Mouse (Mus musculus): ENCODE measurements around the gene Acacb.

Acacb gene

GRCm38 (mm10) chr5:114146028-114146888, at the start of gene Acacb:
Acacb (plus strand) TSS chr5:114146535.
- peak; percentile 91 for DNase-seq (ENCODE audit: low read depth, low spot score)

DNA sequence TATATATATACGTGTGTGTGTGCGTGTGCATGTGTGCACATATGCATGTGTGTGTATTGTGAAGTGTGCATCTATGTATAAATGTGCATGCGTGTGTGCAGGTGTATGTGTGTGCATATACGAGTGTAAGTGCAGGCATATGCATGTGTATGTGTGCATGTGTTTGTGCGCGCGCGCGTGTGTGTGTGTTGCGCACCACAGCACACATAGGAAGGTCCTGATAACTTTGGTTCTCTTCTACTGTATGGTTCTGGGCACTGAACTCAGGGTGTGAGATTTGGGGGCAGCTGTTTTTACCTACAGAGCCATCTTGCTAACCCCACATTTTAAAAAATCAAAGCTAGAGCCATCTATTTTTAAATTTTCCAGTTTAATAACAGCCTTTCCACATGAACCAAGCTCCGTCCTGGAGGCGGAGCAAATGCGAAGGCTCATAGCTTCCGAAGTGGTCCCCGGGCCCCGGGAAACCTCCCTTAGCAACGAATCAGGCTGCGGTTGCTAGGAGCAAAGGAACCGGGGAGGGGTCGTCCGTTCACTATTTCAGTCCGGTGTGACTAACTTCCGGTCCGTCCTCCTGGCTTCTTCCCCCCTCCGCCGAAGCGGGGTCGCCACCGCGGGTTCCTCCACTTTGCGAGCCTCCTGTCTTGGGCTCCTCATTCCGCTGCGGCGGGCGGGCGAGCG, 46.5 kb upstream of the Acacb start:
- peak; percentile 82 for DNase-seq (ENCODE audit: low read depth, low spot score)

DNA sequence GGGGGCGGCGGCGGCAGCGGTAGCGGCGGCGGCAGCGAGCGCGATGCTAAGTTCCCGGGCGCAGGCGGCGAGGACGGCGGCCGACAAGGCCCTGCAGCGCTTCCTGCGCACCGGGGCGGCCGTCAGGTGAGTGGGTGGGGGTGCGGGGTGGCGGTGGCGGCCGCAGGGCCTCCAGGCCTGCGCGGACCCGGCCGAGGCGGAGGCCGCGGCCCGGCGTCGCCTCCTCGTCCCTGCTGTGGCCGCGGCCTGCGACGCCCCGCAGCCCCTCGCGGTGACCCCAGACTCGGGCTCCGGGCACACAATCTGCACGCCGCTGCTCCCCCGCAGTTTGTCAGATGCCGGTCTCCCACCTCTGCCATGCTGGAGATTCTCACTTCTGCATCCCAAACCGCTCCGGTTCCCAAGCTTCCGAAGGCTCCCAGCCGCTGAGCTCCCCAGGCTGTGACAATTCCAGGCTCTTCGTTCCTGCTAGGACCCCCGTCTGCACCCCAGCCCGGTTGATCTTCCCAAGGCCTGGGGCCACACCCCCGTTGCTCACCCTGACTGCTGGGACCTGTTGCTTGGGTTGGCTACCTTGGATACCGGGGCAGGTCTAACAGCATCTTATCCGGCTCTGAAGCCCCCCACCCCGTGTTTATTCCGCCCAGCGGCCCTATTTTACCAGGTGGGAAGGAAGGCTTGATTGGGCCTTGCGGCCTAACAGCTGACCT, 45.8 kb upstream of the Acacb start:
- no peak for DNase-seq (ENCODE audit: low read depth, low spot score)

DNA sequence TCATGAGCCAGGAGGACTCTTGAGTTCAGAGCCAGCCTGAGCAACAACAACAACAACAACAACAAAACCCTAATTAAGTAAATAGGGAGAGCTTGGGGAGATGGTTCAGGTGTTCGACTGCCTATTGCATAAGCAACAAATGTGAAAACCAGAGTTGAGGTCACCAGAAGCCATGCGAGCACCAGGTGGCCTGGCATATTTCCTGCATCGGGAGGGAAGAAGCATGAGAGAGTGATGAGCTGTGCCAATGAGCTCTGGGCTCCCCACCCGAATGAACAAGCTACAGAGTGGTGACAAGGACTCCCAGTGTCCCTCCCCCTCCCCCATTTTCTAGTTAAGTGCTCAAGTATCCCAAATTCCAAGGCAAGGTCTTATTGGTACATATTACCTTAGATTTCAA, 44.5 kb upstream of the Acacb start:
- no peak for DNase-seq (ENCODE audit: low read depth, low spot score)

GRCm38 (mm10) chr5:114102807-114103206, 43.5 kb upstream of the Acacb start:
- DNase-seq (ENCODE audit: low read depth, low spot score) = no peak

DNA sequence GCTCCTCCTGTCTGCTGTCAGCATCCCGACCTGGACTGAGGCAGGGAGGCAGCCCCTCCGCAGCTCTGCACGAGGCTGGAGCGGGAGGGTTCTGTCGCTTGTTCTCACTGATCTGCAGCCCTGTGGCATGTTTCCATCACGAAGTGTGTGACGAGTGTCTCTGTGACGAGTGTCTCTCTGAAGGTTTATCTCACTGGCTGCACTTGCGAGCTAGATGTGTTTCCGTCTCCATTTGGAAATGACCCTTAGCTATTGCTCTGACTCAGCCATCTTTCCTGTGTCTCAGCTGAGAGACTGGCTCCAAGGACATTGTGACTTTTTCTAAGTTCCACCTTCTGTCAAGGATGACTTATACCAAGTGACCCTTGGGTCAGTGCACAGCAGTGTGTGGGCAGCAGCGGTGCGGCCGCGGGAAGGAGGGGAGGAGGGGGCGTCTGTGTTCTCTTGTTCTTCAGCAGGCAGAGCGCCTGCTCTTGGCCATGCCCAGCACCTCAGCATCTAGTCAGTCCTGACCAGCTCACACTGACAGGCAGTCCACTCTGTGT, 39.9 kb upstream of the Acacb start:
- DNase-seq (ENCODE audit: low read depth, low spot score) = no peak

- no peak for DNase-seq (ENCODE audit: low read depth, low spot score)
These were observed 33.0 kb upstream of the Acacb start for GRCm38 (mm10) chr5:114113334-114113733.

GRCm38 (mm10) chr5:114115030-114115429, 31.3 kb upstream of the Acacb start:
- no peak for DNase-seq (ENCODE audit: low read depth, low spot score)

DNA sequence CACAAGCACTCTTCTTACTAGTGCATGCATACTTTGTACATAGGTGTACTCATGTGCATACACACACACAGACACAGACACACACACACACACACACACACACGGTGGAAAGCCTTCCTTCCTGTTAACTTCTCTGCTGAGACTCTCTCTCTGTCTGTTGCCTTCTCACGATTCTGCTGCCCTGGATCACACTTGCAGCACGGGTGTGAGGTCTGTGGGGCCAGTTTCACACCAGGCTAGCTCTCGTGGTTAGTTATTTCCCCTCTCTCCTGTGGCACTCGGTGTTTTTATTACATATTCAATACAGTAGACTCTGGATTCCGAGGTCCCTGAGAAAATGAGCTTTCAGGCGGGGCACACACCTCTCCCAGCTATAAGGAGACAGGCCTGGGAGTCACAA, 29.7 kb upstream of the Acacb start:
- DNase-seq (ENCODE audit: low read depth, low spot score) = no peak

- DNase-seq (ENCODE audit: low read depth, low spot score) = no peak
These were observed 26.5 kb upstream of the Acacb start for GRCm38 (mm10) chr5:114119806-114120205.

GRCm38 (mm10) chr5:114126008-114126407, 20.3 kb upstream of the Acacb start:
- no peak for DNase-seq (ENCODE audit: low read depth, low spot score)

- no peak for DNase-seq (ENCODE audit: low read depth, low spot score)
These were observed 19.7 kb upstream of the Acacb start for GRCm38 (mm10) chr5:114126499-114127244.

- no peak for DNase-seq (ENCODE audit: low read depth, low spot score)
These were observed 18.7 kb upstream of the Acacb start, which contains the start of gene Alkbh2 for GRCm38 (mm10) chr5:114127374-114128349. Alkbh2 (minus strand) TSS chr5:114128218.

GRCm38 (mm10) chr5:114129550-114130210, 16.7 kb upstream of the Acacb start:
- no peak for DNase-seq (ENCODE audit: low read depth, low spot score)

GRCm38 (mm10) chr5:114130211-114130605, 16.1 kb upstream of the Acacb start, which contains the start of gene Ung:
Ung (plus strand) TSS chr5:114130386.
- no peak for DNase-seq (ENCODE audit: low read depth, low spot score)

GRCm38 (mm10) chr5:114130698-114131520, 15.4 kb upstream of the Acacb start:
- peak; percentile 85 for DNase-seq (ENCODE audit: low read depth, low spot score)

DNA sequence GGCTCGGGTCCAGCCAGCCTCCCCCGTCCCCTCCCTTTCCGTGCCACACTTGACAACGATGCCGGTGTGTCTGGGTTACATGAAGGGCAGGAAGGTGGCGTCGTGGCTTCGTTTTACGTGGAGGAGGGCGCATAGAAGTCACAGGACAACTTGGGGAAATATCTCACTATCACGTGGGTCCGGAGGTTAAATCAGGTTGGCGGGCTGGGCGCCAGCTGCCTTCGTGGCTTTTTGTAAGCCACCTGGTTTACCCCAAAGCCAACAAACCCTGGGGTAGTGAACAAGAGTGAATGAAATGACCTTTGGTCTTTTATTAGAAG, 14.9 kb upstream of the Acacb start:
- DNase-seq (ENCODE audit: low read depth, low spot score) = peak; percentile 75

DNA sequence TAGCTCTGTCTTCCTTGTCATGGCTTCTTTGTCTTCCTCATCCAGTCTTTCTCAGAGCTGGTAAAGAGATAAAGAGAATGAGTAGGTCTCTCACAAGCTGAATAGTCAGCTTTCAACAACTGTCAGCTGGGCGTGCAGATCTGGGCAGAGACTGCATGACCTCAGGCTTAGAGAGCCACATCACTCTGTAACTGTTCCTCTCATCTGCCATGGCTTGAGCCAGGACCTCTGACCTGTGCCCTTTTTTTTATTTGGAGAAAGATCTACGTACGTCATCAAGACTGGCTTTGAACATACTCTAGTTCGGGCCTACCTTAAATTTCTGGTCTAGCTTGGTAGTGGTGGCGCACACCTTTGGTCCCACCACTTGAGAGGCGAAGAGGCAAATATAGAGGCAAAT, 13.5 kb upstream of the Acacb start:
- DNase-seq (ENCODE audit: low read depth, low spot score) = no peak

DNA sequence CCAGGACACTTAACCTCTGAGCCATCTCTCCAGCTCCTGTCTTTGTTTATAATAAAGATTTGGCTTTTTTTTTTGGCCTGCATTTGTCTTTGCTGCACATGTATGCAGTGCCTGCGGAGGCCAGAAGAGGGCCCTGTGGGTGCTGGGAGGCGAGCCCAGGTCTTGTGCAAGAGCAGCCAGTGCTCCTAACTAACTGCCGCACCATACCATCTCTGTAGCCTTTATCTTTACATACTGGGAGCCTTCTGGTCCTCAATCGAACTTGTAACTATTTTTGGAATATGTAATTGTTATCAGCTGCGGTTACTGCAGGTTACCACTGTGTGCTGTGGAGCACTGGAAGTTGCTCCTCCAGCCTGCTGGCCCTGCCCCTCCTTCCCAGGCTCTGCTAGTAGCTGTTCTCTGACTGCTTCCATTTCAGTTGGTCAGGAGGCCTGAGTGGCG, 12.2 kb upstream of the Acacb start:
- no peak for DNase-seq (ENCODE audit: low read depth, low spot score)

All from skeletal muscle tissue, adult 2 months (tissue).